Mouse (Mus musculus) lung, embryonic 14.5 days (tissue): Measurements from ENCODE around the gene Ccdc182. TPM values are rescaled to one million over a fixed set of nuclear protein-coding genes. Genes with fewer than 3 reads are reported as not detected.
A peak's percentile ranks its signal among the peaks of the same experiment; 100 is the strongest.

Source experiments
- ATAC-seq: fragments of 200-750 bp; cut with Nextera tagmentation; 2 replicates; pipeline ENCODE4 v1.8.0; 2017; ENCODE audit warnings: mild to moderate bottlenecking, moderate TSS enrichment, moderate library complexity; ENCODE audit not compliant: insufficient read depth
- DNase-seq: peaks from one replicate; pipeline ENCODE4 v3.0.0-alpha.2; 2015
- H3K27ac ChIP-seq: fragments of 300-500 bp; sonication (generic); 2 replicates; pipeline ENCODE4 v1.5.1; 2014; ENCODE audit warnings: low read depth, mild to moderate bottlenecking, moderate library complexity
- H3K27me3 ChIP-seq: fragments of 300-500 bp; sonication (generic); 2 replicates; pipeline ENCODE4 v1.6.1; 2014; ENCODE audit warnings: low read length, control low read depth; ENCODE audit not compliant: insufficient read depth
- H3K36me3 ChIP-seq: fragments of 300-500 bp; sonication (generic); 2 replicates; pipeline ENCODE4 v1.6.1; 2014; ENCODE audit warnings: control low read depth; ENCODE audit not compliant: insufficient read depth
- H3K4me1 ChIP-seq: fragments of 300-500 bp; sonication (generic); 2 replicates; pipeline ENCODE4 v1.6.1; 2014; ENCODE audit warnings: antibody characterized with exemption, control low read depth; ENCODE audit not compliant: insufficient read depth
- H3K4me2 ChIP-seq: fragments of 300-500 bp; sonication (generic); 2 replicates; pipeline ENCODE4 v1.6.1; 2014; ENCODE audit warnings: mild to moderate bottlenecking
- H3K4me3 ChIP-seq: fragments of 300-500 bp; sonication (generic); 2 replicates; pipeline ENCODE4 v1.5.1; 2014; ENCODE audit warnings: low read depth, low read length
- H3K9ac ChIP-seq: fragments of 300-500 bp; sonication (generic); 2 replicates; pipeline ENCODE4 v1.6.1; 2014
- H3K9me3 ChIP-seq: fragments of 300-500 bp; sonication (generic); 2 replicates; pipeline ENCODE4 v1.6.1; 2016; ENCODE audit warnings: low read depth, low read length, control low read depth
- CTCF ChIP-seq: IDR thresholded peaks from 2 replicates; pipeline ENCODE4 v1.5.1; 2016; ENCODE audit warnings: antibody characterized with exemption, low read depth
- WGBS: fragments of 180-500 bp; shearing (Covaris S2); extraction: QIAGEN DNeasy Blood & Tissue Kit; methylation state at CpG from one replicate; pipeline ENCODE4 v1.1.7; 2014; 5-methylcytosine and 5-hydroxymethylcytosine counted together
- polyA plus RNA-seq: library from polyadenylated mRNA; unstranded; fragments of >200 nt; fragmentation: Nextera tagmentation; extraction: Ambion mirVana; gene quantifications from 2 replicates; pipeline ENCODE4 v1.2.1, GENCODE M21; 2014

The Ccdc182 gene
- polyA plus RNA-seq, 1 experiment from 2014 or later = not detected

GRCm38 (mm10) chr11:88280426-88280836, 13.4 kb upstream of the Ccdc182 start:
- no peaks in the 10 kb centered on the region for H3K4me1 ChIP-seq
- 26% methylated on average over 8 of the region's 8 CpGs for WGBS
- TF ChIP-seq CTCF = no peak
- ATAC-seq (no peak), DNase-seq (no peak)
- H3K36me3 ChIP-seq = no peaks in the 10 kb centered on the region
- no peaks in the 10 kb centered on the region for H3K9me3 ChIP-seq
- H3K9ac ChIP-seq = no peak overlapping the region
- no peak overlapping the region for H3K4me3 ChIP-seq
- no peak overlapping the region for H3K27ac ChIP-seq
- H3K27me3 ChIP-seq = no peaks in the 10 kb centered on the region; the same call in 1 of the 2 replicates
- no peak overlapping the region for H3K4me2 ChIP-seq

GRCm38 (mm10) chr11:88281428-88282119, 12.3 kb upstream of the Ccdc182 start:
- DNase-seq (no peak), ATAC-seq (no peak)
- Histone ChIP-seq H3K27me3 (no peaks in the 10 kb centered on the region), H3K4me3 (no peak overlapping the region), H3K9ac (no peak overlapping the region), H3K9me3 (no peaks in the 10 kb centered on the region), H3K4me1 (no peaks in the 10 kb centered on the region), H3K4me2 (no peak overlapping the region), H3K36me3 (no peaks in the 10 kb centered on the region), H3K27ac (no peak overlapping the region)
- peak; percentile 41 for TF ChIP-seq CTCF
- WGBS = 66% methylated on average over 8 of the region's 8 CpGs

GRCm38 (mm10) chr11:88282516-88282915, 11.3 kb upstream of the Ccdc182 start:
- Histone ChIP-seq H3K27ac (no peak overlapping the region), H3K4me3 (no peak overlapping the region), H3K36me3 (no peaks in the 10 kb centered on the region), H3K9me3 (no peaks in the 10 kb centered on the region), H3K4me1 (no peaks in the 10 kb centered on the region), H3K27me3 (no peaks in the 10 kb centered on the region), H3K4me2 (no peak overlapping the region), H3K9ac (no peak overlapping the region)
- WGBS = 93% methylated on average over 2 of the region's 2 CpGs
- DNase-seq (no peak), ATAC-seq (no peak)
- TF ChIP-seq CTCF = peak; percentile 43

GRCm38 (mm10) chr11:88286019-88286418, 7.8 kb upstream of the Ccdc182 start:
- TF ChIP-seq CTCF = no peak
- H3K4me3 ChIP-seq = no peak overlapping the region
- H3K36me3 ChIP-seq = no peaks in the 10 kb centered on the region
- ATAC-seq (no peak), DNase-seq (no peak)
- no peaks in the 10 kb centered on the region for H3K9me3 ChIP-seq
- no peak overlapping the region for H3K27ac ChIP-seq
- WGBS = 39% methylated on average over 8 of the region's 8 CpGs
- H3K4me2 ChIP-seq = no peak overlapping the region
- no peaks in the 10 kb centered on the region for H3K4me1 ChIP-seq
- no peaks in the 10 kb centered on the region for H3K27me3 ChIP-seq
- H3K9ac ChIP-seq = no peak overlapping the region

GRCm38 (mm10) chr11:88288400-88288799, 5.5 kb upstream of the Ccdc182 start:
- H3K9ac ChIP-seq = no peak overlapping the region
- DNase-seq = no peak
- WGBS = 25% methylated on average over 11 of the region's 11 CpGs
- peaks cover 3% of the 10 kb centered on the region; the same call in 1 of the 2 replicates for H3K27me3 ChIP-seq
- no peak for TF ChIP-seq CTCF
- H3K9me3 ChIP-seq = no peaks in the 10 kb centered on the region
- no peak overlapping the region for H3K4me3 ChIP-seq
- H3K27ac ChIP-seq = no peak overlapping the region
- H3K36me3 ChIP-seq = no peaks in the 10 kb centered on the region
- no peaks in the 10 kb centered on the region for H3K4me1 ChIP-seq
- ATAC-seq = no peak
- no peak overlapping the region for H3K4me2 ChIP-seq

- WGBS = 27% methylated on average over 12 of the region's 12 CpGs
- no peak overlapping the region for H3K9ac ChIP-seq
- ATAC-seq = no peak
- H3K4me3 ChIP-seq = no peak overlapping the region
- no peak overlapping the region for H3K27ac ChIP-seq
- peak; percentile 27; the same call in 1 of the 2 replicates for TF ChIP-seq CTCF
- no peaks in the 10 kb centered on the region for H3K36me3 ChIP-seq
- no peak overlapping the region for H3K4me2 ChIP-seq
- DNase-seq = no peak
- H3K9me3 ChIP-seq = no peaks in the 10 kb centered on the region
- no peaks in the 10 kb centered on the region for H3K4me1 ChIP-seq
- H3K27me3 ChIP-seq = peaks cover 7% of the 10 kb centered on the region; the same call in 1 of the 2 replicates
Measured at GRCm38 (mm10) chr11:88288805-88289340, 5.0 kb upstream of the Ccdc182 start.

- WGBS = 44% methylated on average over 4 of the region's 4 CpGs
- H3K27me3 ChIP-seq = peaks cover 19% of the 10 kb centered on the region; the same call in 1 of the 2 replicates
- no peak overlapping the region for H3K4me2 ChIP-seq
- TF ChIP-seq CTCF = no peak
- no peaks in the 10 kb centered on the region for H3K36me3 ChIP-seq
- DNase-seq = no peak
- ATAC-seq = no peak
- no peaks in the 10 kb centered on the region for H3K9me3 ChIP-seq
- no peak overlapping the region for H3K9ac ChIP-seq
- H3K4me1 ChIP-seq = no peaks in the 10 kb centered on the region
- H3K4me3 ChIP-seq = no peak overlapping the region
- H3K27ac ChIP-seq = no peak overlapping the region
Measured at GRCm38 (mm10) chr11:88291245-88291644, 2.6 kb upstream of the Ccdc182 start.
